Mouse (Mus musculus): ENCODE measurements around the gene Fgfrl1.
"Not testable (repeated sequence)": the region's sequence is repeated elsewhere in the genome, so short reads cannot be mapped to it uniquely, and the experiment has no call there.

The Fgfrl1 gene

DNA sequence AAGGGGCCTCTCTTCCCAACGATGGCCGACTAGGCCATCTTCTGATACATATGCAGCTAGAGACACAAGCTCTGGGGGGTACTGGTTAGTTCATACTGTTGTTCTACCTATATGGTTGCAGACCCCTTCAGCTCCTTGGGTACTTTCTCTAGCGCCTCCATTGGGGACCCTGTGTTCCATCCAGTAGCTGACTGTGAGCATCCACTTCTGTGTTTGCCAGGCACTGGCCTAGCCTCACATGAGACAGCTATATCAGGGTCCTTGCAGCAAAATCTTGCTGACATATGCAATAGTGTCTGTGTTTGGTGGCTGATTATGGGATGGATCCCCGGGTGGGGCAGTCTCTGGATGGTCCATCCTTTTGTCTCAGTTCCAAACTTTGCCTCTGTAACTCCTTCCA is 59.1 kb downstream of the Fgfrl1 start:
- DNase-seq (ENCODE audit: low read depth, low spot score): not testable (repeated sequence)
